Mouse (Mus musculus) embryo, embryonic 10 days (tissue): ENCODE results near the gene Plppr2.
A peak's percentile ranks its signal among the peaks of the same experiment; 100 is the strongest.

ENCODE experiments used
- DNase-seq: peaks from one replicate; pipeline ENCODE4 v3.0.0-alpha.2; 2015; ENCODE audit warnings: low spot score

Gene Plppr2

GRCm38 (mm10) chr9:21961366-21961980, 24.6 kb downstream of the Plppr2 start:
- DNase-seq: no peak

- DNase-seq: peak; percentile 8
Observed at GRCm38 (mm10) chr9:21962010-21962409, 25.2 kb downstream of the Plppr2 start.

GRCm38 (mm10) chr9:21962416-21963059, 25.7 kb downstream of the Plppr2 start:
- DNase-seq: peak; percentile 90

GRCm38 (mm10) chr9:21963417-21963816, 26.6 kb downstream of the Plppr2 start, which contains the start of gene Epor:
Epor (minus strand) TSS chr9:21963506.
- peak; percentile 68 for DNase-seq

- DNase-seq: no peak
Observed at GRCm38 (mm10) chr9:21968883-21969282, 32.0 kb downstream of the Plppr2 start.

- DNase-seq: no peak
Observed at GRCm38 (mm10) chr9:21969304-21969703, 32.5 kb downstream of the Plppr2 start.

- DNase-seq: peak; percentile 18
Observed at GRCm38 (mm10) chr9:21976626-21977175, 39.9 kb downstream of the Plppr2 start.

GRCm38 (mm10) chr9:21977331-21977730, 40.5 kb downstream of the Plppr2 start:
- no peak for DNase-seq

GRCm38 (mm10) chr9:21977972-21978371, 41.1 kb downstream of the Plppr2 start:
- no peak for DNase-seq

GRCm38 (mm10) chr9:21978398-21979128, 41.7 kb downstream of the Plppr2 start:
- DNase-seq: no peak

GRCm38 (mm10) chr9:21983911-21984310, 47.1 kb downstream of the Plppr2 start:
- no peak for DNase-seq

- DNase-seq: no peak
Observed at GRCm38 (mm10) chr9:21987592-21988342, 50.9 kb downstream of the Plppr2 start.

GRCm38 (mm10) chr9:21988421-21989101, 51.7 kb downstream of the Plppr2 start:
- peak; percentile 47 for DNase-seq

- peak; percentile 61 for DNase-seq
Observed at GRCm38 (mm10) chr9:21989230-21990110, 52.6 kb downstream of the Plppr2 start, which contains the start of gene Rgl3. Rgl3 (minus strand) TSS chr9:21989446.

- no peak for DNase-seq
Observed at GRCm38 (mm10) chr9:21992227-21992626, 55.4 kb downstream of the Plppr2 start.

GRCm38 (mm10) chr9:21996178-21996867, 59.5 kb downstream of the Plppr2 start:
- no peak for DNase-seq
